Mouse (Mus musculus) erythroblast, embryonic 14.5 days (primary cell): ENCODE measurements at regions not wholly inside any gene's neighbourhood (a gene's known extent, or its start where the extent isn't known, plus 50 kb on each side); places are given as distances from the start of the nearest gene placed in this dataset.

Experiments used
- GATA1 ChIP-seq: IDR thresholded peaks from 2 replicates; pipeline ENCODE4 v1.6.1; 2012; ENCODE audit warnings: low read length, inconsistent platforms, mixed read lengths
- TAL1 ChIP-seq: IDR thresholded peaks from 3 replicates; pipeline ENCODE4 v1.6.1; 2012; ENCODE audit warnings: low read length, inconsistent platforms, mixed read lengths

DNA sequence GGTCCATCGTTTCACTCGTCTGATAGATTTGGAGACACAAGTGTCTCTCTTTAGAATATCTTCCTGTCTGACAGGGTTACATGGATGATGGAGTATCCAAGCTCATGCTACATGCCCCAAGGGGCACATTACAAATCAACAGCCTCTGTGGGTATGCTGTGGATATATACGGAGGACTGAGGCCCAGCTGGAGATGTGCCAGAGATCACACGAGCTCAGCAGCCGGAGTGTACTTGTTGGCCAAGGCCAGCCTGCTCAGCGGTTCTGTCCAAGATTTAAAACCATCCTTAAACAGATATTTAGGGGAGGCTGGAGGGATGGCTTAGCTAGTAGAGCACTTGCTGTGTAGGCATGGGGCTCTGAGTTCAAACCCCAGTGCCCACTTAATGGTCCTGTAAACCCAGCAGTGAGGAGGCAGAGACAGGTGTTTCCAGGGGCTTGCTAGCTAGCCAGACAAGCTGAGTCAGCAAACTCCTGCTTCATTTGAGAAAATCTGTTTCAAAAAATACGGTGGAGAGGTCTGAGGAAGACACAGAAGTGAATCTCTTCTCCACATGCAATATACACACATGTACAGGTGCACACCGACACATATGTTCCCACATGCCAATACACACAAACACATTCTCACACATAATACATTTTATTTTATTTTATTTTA is 85.6 kb upstream of the Aldh1b1 start:
- TF ChIP-seq GATA1 = no peak
- TF ChIP-seq TAL1 = no peak
